Mouse (Mus musculus): ENCODE results near the gene Hk3. TPM values are rescaled to one million over a fixed set of nuclear protein-coding genes. Genes with fewer than 3 reads are reported as not detected.

Hk3 gene
- total RNA-seq, 2 experiments from 2014 or later = 1.2 to 1.3 TPM

GRCm38 (mm10) chr13:55000433-55000832 lies 20.8 kb downstream of the Hk3 start:
- DNase-seq (ENCODE audit: extremely low spot score in 1 of 2, low spot score in 2 of 2) = peak; percentile 36 to 60
- Histone ChIP-seq H3K4me3 (no peak overlapping the region), H3K27ac (peak overlapping the region; percentile 64; the same call in 1 of the 2 replicates)
- intact Hi-C loops (cut with DNase I) = loop anchor here (2.0 to 5.0 kb wide), 3 partner anchors 42 to 203 kb away; no protein-coding TSS in a partner anchor
- no peak; the same call in 1 of the 2 replicates for TF ChIP-seq CTCF (IDR thresholded peaks at IDR 0.05)

- TF ChIP-seq CTCF (IDR thresholded peaks at IDR 0.05) = no peak
- no peak for DNase-seq (ENCODE audit: extremely low spot score in 1 of 2, low spot score in 2 of 2)
- intact Hi-C loops (cut with DNase I) = no loop called here
- H3K4me3 ChIP-seq = no peak overlapping the region
- no peak overlapping the region for H3K27ac ChIP-seq
These were observed 23.6 kb downstream of the Hk3 start for GRCm38 (mm10) chr13:54997568-54997967.

- TF ChIP-seq CTCF (IDR thresholded peaks at IDR 0.05) = no peak
- Histone ChIP-seq H3K27ac (no peak overlapping the region), H3K4me3 (no peak overlapping the region)
- intact Hi-C loops (cut with DNase I) = no loop called here
- no peak for DNase-seq (ENCODE audit: extremely low spot score in 1 of 2, low spot score in 2 of 2)
These were observed 26.0 kb downstream of the Hk3 start for GRCm38 (mm10) chr13:54995161-54995560.

GRCm38 (mm10) chr13:54994576-54994975 lies 26.6 kb downstream of the Hk3 start:
- no peak for TF ChIP-seq CTCF (IDR thresholded peaks at IDR 0.05)
- intact Hi-C loops (cut with DNase I) = no loop called here
- no peak overlapping the region for H3K4me3 ChIP-seq
- H3K27ac ChIP-seq = no peak overlapping the region
- no peak for DNase-seq (ENCODE audit: extremely low spot score in 1 of 2, low spot score in 2 of 2)

- intact Hi-C loops (cut with DNase I) = no loop called here
These were observed 29.0 kb downstream of the Hk3 start for GRCm38 (mm10) chr13:54992215-54992614.

GRCm38 (mm10) chr13:54988181-54988760 lies 32.9 kb downstream of the Hk3 start:
- DNase-seq (ENCODE audit: extremely low spot score in 1 of 2, low spot score in 2 of 2) = no peak
- intact Hi-C loops (cut with DNase I) = no loop called here
- Histone ChIP-seq H3K4me3 (no peak overlapping the region), H3K27ac (no peak overlapping the region)
- no peak for TF ChIP-seq CTCF (IDR thresholded peaks at IDR 0.05)

More at GRCm38 (mm10) chr13:54992215-54992614, 29.0 kb downstream of the Hk3 start:
- no peak overlapping the region for H3K27ac ChIP-seq
- no peak for TF ChIP-seq CTCF (IDR thresholded peaks at IDR 0.05)
- no peak for DNase-seq (ENCODE audit: extremely low spot score in 1 of 2, low spot score in 2 of 2)
- H3K4me3 ChIP-seq = no peak overlapping the region

GRCm38 (mm10) chr13:54987405-54987804 lies 33.8 kb downstream of the Hk3 start:
- DNase-seq (ENCODE audit: extremely low spot score in 1 of 2, low spot score in 2 of 2) = no peak
- intact Hi-C loops (cut with DNase I) = no loop called here
- H3K4me3 ChIP-seq = no peak overlapping the region
- no peak overlapping the region for H3K27ac ChIP-seq
- TF ChIP-seq CTCF (IDR thresholded peaks at IDR 0.05) = no peak

- intact Hi-C loops (cut with DNase I) = no loop called here
- DNase-seq (ENCODE audit: extremely low spot score in 1 of 2, low spot score in 2 of 2) = no peak
- Histone ChIP-seq H3K27ac (no peak overlapping the region), H3K4me3 (no peak overlapping the region)
- TF ChIP-seq CTCF (IDR thresholded peaks at IDR 0.05) = peak; percentile 37
These were observed 37.6 kb downstream of the Hk3 start for GRCm38 (mm10) chr13:54983614-54984013.

- no peak for DNase-seq (ENCODE audit: extremely low spot score in 1 of 2, low spot score in 2 of 2)
- H3K27ac ChIP-seq = no peak overlapping the region
- H3K4me3 ChIP-seq = no peak overlapping the region
- intact Hi-C loops (cut with DNase I) = no loop called here
- no peak for TF ChIP-seq CTCF (IDR thresholded peaks at IDR 0.05)
These were observed 38.2 kb downstream of the Hk3 start for GRCm38 (mm10) chr13:54983001-54983400.

- no peak for TF ChIP-seq CTCF (IDR thresholded peaks at IDR 0.05)
- intact Hi-C loops (cut with DNase I) = no loop called here
- no peak overlapping the region for H3K27ac ChIP-seq
- DNase-seq (ENCODE audit: extremely low spot score in 1 of 2, low spot score in 2 of 2) = peak in 1 of 2 experiments; percentile 43
- H3K4me3 ChIP-seq = no peak overlapping the region
These were observed 40.2 kb downstream of the Hk3 start for GRCm38 (mm10) chr13:54980957-54981356.

- no peak for DNase-seq (ENCODE audit: extremely low spot score in 1 of 2, low spot score in 2 of 2)
- H3K4me3 ChIP-seq = no peak overlapping the region
- no peak overlapping the region for H3K27ac ChIP-seq
- intact Hi-C loops (cut with DNase I) = no loop called here
- TF ChIP-seq CTCF (IDR thresholded peaks at IDR 0.05) = no peak
These were observed 42.4 kb downstream of the Hk3 start for GRCm38 (mm10) chr13:54978804-54979203.

- TF ChIP-seq CTCF (IDR thresholded peaks at IDR 0.05) = no peak
- DNase-seq (ENCODE audit: extremely low spot score in 1 of 2, low spot score in 2 of 2) = no peak
- intact Hi-C loops (cut with DNase I) = no loop called here
- Histone ChIP-seq H3K4me3 (no peak overlapping the region), H3K27ac (no peak overlapping the region)
These were observed 45.6 kb downstream of the Hk3 start for GRCm38 (mm10) chr13:54975546-54975945.
